Mouse (Mus musculus) cortical plate, adult 2 months (tissue): ENCODE measurements around the gene Igsf8.

Source experiments
- CTCF ChIP-seq: fragments of 200-500 bp; IDR thresholded peaks from 2 replicates; pipeline ENCODE4 v1.5.1; 2011; ENCODE audit warnings: mild to moderate bottlenecking, control low read depth, low read length; ENCODE audit not compliant: insufficient read depth; ENCODE audit errors: extremely low read depth
- POLR2A ChIP-seq: fragments of 200-500 bp; IDR thresholded peaks from 2 replicates; pipeline ENCODE4 v1.6.1; 2011; ENCODE audit warnings: mild to moderate bottlenecking, low read length, control low read depth; ENCODE audit not compliant: insufficient read depth; ENCODE audit errors: extremely low read depth

GRCm38 (mm10) chr1:172312768-172313561 lies 51.5 kb downstream of the Igsf8 start:
- TF ChIP-seq CTCF, result no peak
- peak; percentile 61; the same call in 1 of the 2 replicates for TF ChIP-seq POLR2A
